ENCODE assay signal across 29 mouse cellular contexts in genomic region chr7:101083562-101084166, GRCm38 (mm10). TPM values are rescaled to one million over a fixed set of nuclear protein-coding genes. Genes with fewer than 3 reads are reported as not detected.
DNase-seq lines count a peak whose midpoint lies in the region; ATAC-seq lines count a peak whose summit lies in the region.
"Had no signal": no experiment of that assay in that cellular context is flagged by ENCODE, and none has a peak within 500 bp of the region (broad histone marks: within the 10 kb centered on the region; RNA-seq: fewer than 3 reads in every experiment).

No protein-coding gene starts in this region.

- no peaks in the 10 kb centered on the region for H3K9me3 ChIP-seq in kidney, embryonic 15.5 days (replicated peaks)
- H3K9me3 ChIP-seq in lung, embryonic 16.5 days (ENCODE audit: control insufficient read depth, low read length) = no peaks in the 10 kb centered on the region
- no peaks in the 10 kb centered on the region for H3K9me3 ChIP-seq in intestine, embryonic 14.5 days (ENCODE audit: control insufficient read depth, low read length)
- H3K9me3 ChIP-seq in hindbrain, embryonic 11.5 days (ENCODE audit: control insufficient read depth, low read length) = no peaks in the 10 kb centered on the region
- no peaks in the 10 kb centered on the region for H3K9me3 ChIP-seq in forebrain, embryonic 14.5 days (replicated peaks; ENCODE audit: control insufficient read depth, low read length)
- H3K9me3 ChIP-seq: embryonic facial prominence, embryonic 12.5 days; limb, embryonic 13.5 days; midbrain, embryonic 13.5 days; neural tube, embryonic 13.5 days had no signal

- no peaks in the 10 kb centered on the region for H3K27me3 ChIP-seq in kidney, embryonic 15.5 days
- H3K27me3 ChIP-seq in lung, embryonic 16.5 days (ENCODE audit: control insufficient read depth, insufficient read depth, low read depth, low read length) = no peaks in the 10 kb centered on the region
- no peaks in the 10 kb centered on the region for H3K27me3 ChIP-seq in intestine, embryonic 14.5 days (replicated peaks; ENCODE audit: control insufficient read depth, insufficient read depth, low read length)
- no peaks in the 10 kb centered on the region for H3K27me3 ChIP-seq in hindbrain, embryonic 11.5 days (ENCODE audit: control insufficient read depth, insufficient read depth, low read length)
- no peaks in the 10 kb centered on the region for H3K27me3 ChIP-seq in forebrain, embryonic 14.5 days (replicated peaks; ENCODE audit: control insufficient read depth, insufficient read depth, low read length)
- H3K27me3 ChIP-seq: embryonic facial prominence, embryonic 12.5 days; hindbrain, embryonic 12.5 days; limb, embryonic 13.5 days; midbrain, embryonic 13.5 days; neural tube, embryonic 13.5 days had no signal

- H3K4me3 ChIP-seq in kidney, embryonic 15.5 days (replicated peaks) = no peak overlapping the region
- H3K4me3 ChIP-seq in lung, embryonic 16.5 days (ENCODE audit: low read length) = no peak overlapping the region
- no peak overlapping the region for H3K4me3 ChIP-seq in intestine, embryonic 14.5 days (ENCODE audit: low read depth, low read length)
- no peak overlapping the region for H3K4me3 ChIP-seq in hindbrain, embryonic 11.5 days (ENCODE audit: low read depth, low read length)
- H3K4me3 ChIP-seq in forebrain, embryonic 14.5 days (ENCODE audit: low read depth, low read length) = no peak overlapping the region
- H3K4me3 ChIP-seq: embryonic facial prominence, embryonic 12.5 days; hindbrain, embryonic 12.5 days; layer of hippocampus, adult 2 months; left cerebral cortex, adult 2 months; limb, embryonic 13.5 days; midbrain, embryonic 13.5 days; neural tube, embryonic 13.5 days had no signal

- no peak overlapping the region for H3K9ac ChIP-seq in kidney, embryonic 15.5 days
- H3K9ac ChIP-seq in lung, embryonic 16.5 days (ENCODE audit: low read length) = no peak overlapping the region
- no peak overlapping the region for H3K9ac ChIP-seq in intestine, embryonic 14.5 days (ENCODE audit: low read length)
- no peak overlapping the region for H3K9ac ChIP-seq in hindbrain, embryonic 11.5 days (ENCODE audit: low read depth, low read length)
- no peak overlapping the region for H3K9ac ChIP-seq in forebrain, embryonic 14.5 days (ENCODE audit: low read length)
- H3K9ac ChIP-seq: embryonic facial prominence, embryonic 12.5 days; hindbrain, embryonic 12.5 days; limb, embryonic 13.5 days; liver, embryonic 14.5 days; midbrain, embryonic 13.5 days; neural tube, embryonic 13.5 days had no signal

- H3K36me3 ChIP-seq in kidney, embryonic 15.5 days = no peaks in the 10 kb centered on the region
- H3K36me3 ChIP-seq in lung, embryonic 16.5 days (ENCODE audit: control insufficient read depth, insufficient read depth, low read length) = no peaks in the 10 kb centered on the region
- H3K36me3 ChIP-seq in intestine, embryonic 14.5 days (ENCODE audit: control insufficient read depth, insufficient read depth, low read length) = no peaks in the 10 kb centered on the region
- no peaks in the 10 kb centered on the region for H3K36me3 ChIP-seq in hindbrain, embryonic 11.5 days (ENCODE audit: control insufficient read depth, insufficient read depth, low read length)
- no peaks in the 10 kb centered on the region for H3K36me3 ChIP-seq in forebrain, embryonic 14.5 days (ENCODE audit: control insufficient read depth, insufficient read depth, low read length)
- H3K36me3 ChIP-seq: embryonic facial prominence, embryonic 12.5 days; hindbrain, embryonic 12.5 days; limb, embryonic 13.5 days; midbrain, embryonic 13.5 days; neural tube, embryonic 13.5 days had no signal

- H3K4me1 ChIP-seq in kidney, embryonic 15.5 days = peaks cover 8% of the 10 kb centered on the region; the same call in 1 of the 2 replicates
- peaks cover 7% of the 10 kb centered on the region for H3K4me1 ChIP-seq in lung, embryonic 16.5 days (replicated peaks; ENCODE audit: control insufficient read depth, insufficient read depth, low read length)
- H3K4me1 ChIP-seq in intestine, embryonic 14.5 days (replicated peaks; ENCODE audit: control insufficient read depth, insufficient read depth, low read length) = peaks cover 6% of the 10 kb centered on the region; the same call in 1 of the 2 replicates
- H3K4me1 ChIP-seq in hindbrain, embryonic 11.5 days (replicated peaks; ENCODE audit: control insufficient read depth, insufficient read depth, low read length) = no peaks in the 10 kb centered on the region
- no peaks in the 10 kb centered on the region for H3K4me1 ChIP-seq in forebrain, embryonic 14.5 days (ENCODE audit: control insufficient read depth, insufficient read depth, low read length)
- H3K4me1 ChIP-seq: embryonic facial prominence, embryonic 12.5 days; hindbrain, embryonic 12.5 days; limb, embryonic 13.5 days; midbrain, embryonic 13.5 days had no signal

- H3K4me2 ChIP-seq in kidney, embryonic 15.5 days = no peak overlapping the region
- no peak overlapping the region for H3K4me2 ChIP-seq in lung, embryonic 16.5 days (ENCODE audit: low read depth, low read length)
- no peak overlapping the region for H3K4me2 ChIP-seq in intestine, embryonic 14.5 days (ENCODE audit: low read length)
- no peak overlapping the region for H3K4me2 ChIP-seq in hindbrain, embryonic 11.5 days (replicated peaks; ENCODE audit: low read depth, low read length)
- no peak overlapping the region for H3K4me2 ChIP-seq in forebrain, embryonic 14.5 days (ENCODE audit: low read length)
- H3K4me2 ChIP-seq: embryonic facial prominence, embryonic 12.5 days; hindbrain, embryonic 12.5 days; limb, embryonic 13.5 days; midbrain, embryonic 13.5 days; neural tube, embryonic 13.5 days had no signal

- 53% methylated on average over 9 of the region's 9 CpGs for WGBS in kidney, embryonic 15.5 days
- 36% methylated on average over 9 of the region's 9 CpGs for WGBS in lung, embryonic 16.5 days
- 58% methylated on average over 9 of the region's 9 CpGs for WGBS in intestine, embryonic 14.5 days
- WGBS in hindbrain, embryonic 11.5 days = 71% methylated on average over 9 of the region's 9 CpGs
- 69% methylated on average over 9 of the region's 9 CpGs for WGBS in forebrain, embryonic 14.5 days

- ATAC-seq in kidney, embryonic 15.5 days (replicated peaks; ENCODE audit: low FRiP score) = no peak
- ATAC-seq in lung, embryonic 16.5 days (ENCODE audit: low read depth) = peak; percentile 79
- ATAC-seq in intestine, embryonic 14.5 days (replicated peaks; ENCODE audit: low FRiP score, low TSS enrichment, low read depth) = peak; percentile 56
- 0 out of 2 replicates have a peak, but pooled peaks have one; percentile 20 for ATAC-seq in megakaryocyte progenitor cell, adult 5-6 weeks (replicated peaks; ENCODE audit: poor library complexity)
- no peak for ATAC-seq in hindbrain, embryonic 11.5 days (ENCODE audit: low FRiP score)
- ATAC-seq in forebrain, embryonic 14.5 days = no peak
- ATAC-seq: CD4-positive, CD25-positive, alpha-beta regulatory T cell, adult 4 months; forebrain, embryonic 16.5 days; hindbrain, postnatal 0 days; midbrain, embryonic 13.5 days had no signal

- 0 out of 2 replicates have a peak overlapping the region, but pooled peaks have one; percentile 9 for H3K27ac ChIP-seq in kidney, embryonic 15.5 days
- H3K27ac ChIP-seq in lung, embryonic 16.5 days (ENCODE audit: low read length) = peak overlapping the region; percentile 52; the same call in 1 of the 2 replicates
- H3K27ac ChIP-seq in intestine, embryonic 14.5 days (ENCODE audit: low read depth) = no peak overlapping the region
- no peak overlapping the region for H3K27ac ChIP-seq in hindbrain, embryonic 11.5 days (ENCODE audit: low read depth, low read length)
- no peak overlapping the region for H3K27ac ChIP-seq in forebrain, embryonic 14.5 days (ENCODE audit: low read depth, low read length)
- H3K27ac ChIP-seq: embryonic facial prominence, embryonic 12.5 days; hindbrain, embryonic 12.5 days; hindbrain, postnatal 0 days; layer of hippocampus, adult 2 months; left cerebral cortex, adult 2 months; limb, embryonic 13.5 days; liver, embryonic 14.5 days; midbrain, embryonic 13.5 days; neural tube, embryonic 13.5 days had no signal

- DNase-seq in kidney, postnatal 10 days = no peak
- DNase-seq in lung, postnatal 25 days (ENCODE audit: low spot score) = no peak
- DNase-seq in intestine, embryonic 14.5 days (ENCODE audit: low spot score) = no peak
- no peak for DNase-seq in hindbrain, embryonic 11.5 days (ENCODE audit: low spot score)
- no peak for DNase-seq in forebrain, embryonic 14.5 days (ENCODE audit: low spot score)
- DNase-seq: adrenal gland, postnatal 14 days; cerebellum, adult 11 months; cerebellum, adult 9-10 months; cerebellum, postnatal 36 days; heart, postnatal 14 days; kidney, adult 18-20 months; kidney, postnatal 36 days; lung, postnatal 36 days; right cerebral cortex, postnatal 4 days; thymus, postnatal 14 days had no signal

RNA-seq across cellular contexts. Expression of gene Fchsd2, which starts 9.0 kb away (rescaled TPM):
- polyA plus RNA-seq in kidney, embryonic 15.5 days (2015; fragmentation: Nextera tagmentation; extraction: Ambion mirVana) = 25.7 and 27.1 TPM in 2 replicates
- 21.8 and 22.3 TPM in 2 replicates for polyA plus RNA-seq in lung, embryonic 16.5 days (2015; fragmentation: Nextera tagmentation; extraction: Ambion mirVana)
- polyA plus RNA-seq in intestine, embryonic 14.5 days (2014; fragmentation: Nextera tagmentation; extraction: Ambion mirVana) = 24.4 and 26.0 TPM in 2 replicates
- total RNA-seq in megakaryocyte progenitor cell, adult 5-6 weeks (2015) = 48.3 and 62.8 TPM in 2 replicates
- 27.1 and 50.4 TPM in 2 replicates for total RNA-seq in megakaryocyte progenitor cell, adult 5-6 weeks (2017)
- 27.8 and 34.5 TPM in 2 replicates for polyA plus RNA-seq in hindbrain, embryonic 11.5 days (2014; fragmentation: Nextera tagmentation; extraction: Ambion mirVana)
- 27.9 and 40.2 TPM in 2 replicates for polyA plus RNA-seq in forebrain, embryonic 14.5 days (2014; fragmentation: Nextera tagmentation; extraction: Ambion mirVana)

Comparison
In these comparisons a context has a peak if more than half of its experiments do, and no peak if none do; other contexts are left out.
1. ATAC-seq: peak in lung, embryonic 16.5 days (single experiment), intestine, embryonic 14.5 days (single experiment) and megakaryocyte progenitor cell, adult 5-6 weeks (single experiment); none in kidney, embryonic 15.5 days (single experiment), hindbrain, embryonic 11.5 days (single experiment) and forebrain, embryonic 14.5 days (single experiment).
2. H3K27ac ChIP-seq: peak in kidney, embryonic 15.5 days (single experiment) and lung, embryonic 16.5 days (single experiment); none in intestine, embryonic 14.5 days (single experiment), hindbrain, embryonic 11.5 days (single experiment) and forebrain, embryonic 14.5 days (single experiment).